Mouse (Mus musculus): ENCODE measurements at regions not wholly inside any gene's neighbourhood (a gene's known extent, or its start where the extent isn't known, plus 50 kb on each side); places are given as distances from the start of the nearest gene placed in this dataset.

DNA sequence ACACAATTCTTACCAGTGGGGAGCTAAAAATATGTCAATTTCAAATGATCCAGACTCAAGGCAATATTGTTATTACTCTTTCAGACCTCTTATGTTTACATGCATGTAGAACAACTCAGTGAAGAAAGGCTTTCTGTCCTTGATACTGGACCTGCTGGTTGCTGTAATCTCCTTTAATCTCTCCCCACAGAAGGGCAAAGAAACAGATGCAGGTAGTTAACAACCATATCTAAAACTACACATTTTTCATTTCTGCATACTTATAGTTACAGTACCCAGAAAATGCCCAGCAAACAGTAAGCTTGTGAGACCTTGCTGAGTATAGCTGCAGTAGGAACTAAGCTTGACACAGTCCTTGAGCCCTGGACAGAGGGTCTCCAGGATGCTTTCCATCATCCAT, 585.1 kb upstream of the Stxbp6 start:
- H3K36me3 ChIP-seq (replicated peaks; ENCODE audit: control insufficient read depth, insufficient read depth, low read length) = no peaks in the 10 kb centered on the region
- no peak for TF ChIP-seq CTCF (IDR thresholded peaks at IDR 0.05; ENCODE audit: low read depth)
- no peak for TF ChIP-seq EP300 (IDR thresholded peaks at IDR 0.05; ENCODE audit: low read depth)
- DNase-seq (ENCODE audit: low spot score) = no peak
- no peaks in the 10 kb centered on the region for H3K9me3 ChIP-seq (replicated peaks; ENCODE audit: control insufficient read depth, low read length)
- no peaks in the 10 kb centered on the region for H3K27me3 ChIP-seq (ENCODE audit: control insufficient read depth, insufficient read depth, low read length)
- no peak overlapping the region for H3K9ac ChIP-seq (replicated peaks; ENCODE audit: low read depth, low read length)
- no peaks in the 10 kb centered on the region for H3K4me1 ChIP-seq (ENCODE audit: control insufficient read depth, insufficient read depth)
- no peak overlapping the region for H3K4me3 ChIP-seq (ENCODE audit: low read depth, low read length)
- no peak overlapping the region for H3K4me2 ChIP-seq (ENCODE audit: low read depth, low read length)
- ATAC-seq (ENCODE audit: insufficient read depth, low read depth) = no peak
- no peak overlapping the region for H3K27ac ChIP-seq (ENCODE audit: low read depth)

DNA sequence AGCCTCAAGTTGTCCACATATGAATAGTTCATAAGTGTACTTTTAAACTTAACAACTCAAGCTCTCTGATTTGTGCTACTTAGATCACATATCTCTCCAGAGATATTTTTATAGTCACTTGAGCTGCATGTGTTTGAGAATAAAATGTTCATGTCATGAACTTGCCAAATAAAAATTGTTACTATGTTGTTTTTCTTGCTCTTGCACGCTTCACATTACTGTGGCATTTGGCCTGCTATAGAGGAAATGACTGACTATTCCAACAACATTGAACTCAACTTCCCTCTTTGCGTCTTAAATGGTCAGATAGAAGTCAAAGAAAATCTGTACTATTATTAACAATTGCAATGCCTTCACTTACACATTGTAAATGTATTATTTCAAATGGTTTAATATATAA, 582.1 kb upstream of the Stxbp6 start:
- ATAC-seq (ENCODE audit: insufficient read depth, low read depth) = no peak
- Histone ChIP-seq H3K4me2 (ENCODE audit: low read depth, low read length) (no peak overlapping the region), H3K36me3 (replicated peaks; ENCODE audit: control insufficient read depth, insufficient read depth, low read length) (no peaks in the 10 kb centered on the region), H3K27me3 (ENCODE audit: control insufficient read depth, insufficient read depth, low read length) (no peaks in the 10 kb centered on the region), H3K9me3 (replicated peaks; ENCODE audit: control insufficient read depth, low read length) (no peaks in the 10 kb centered on the region), H3K9ac (replicated peaks; ENCODE audit: low read depth, low read length) (no peak overlapping the region), H3K4me1 (ENCODE audit: control insufficient read depth, insufficient read depth) (no peaks in the 10 kb centered on the region), H3K27ac (ENCODE audit: low read depth) (no peak overlapping the region), H3K4me3 (ENCODE audit: low read depth, low read length) (no peak overlapping the region)
- 53% methylated on average over 2 of the region's 2 CpGs for WGBS
- no peak for DNase-seq (ENCODE audit: low spot score)
- TF ChIP-seq EP300 (IDR thresholded peaks at IDR 0.05; ENCODE audit: low read depth) = no peak
- TF ChIP-seq CTCF (IDR thresholded peaks at IDR 0.05; ENCODE audit: low read depth) = no peak

- no peaks in the 10 kb centered on the region for H3K27me3 ChIP-seq (ENCODE audit: control insufficient read depth, insufficient read depth, low read length)
- ATAC-seq (ENCODE audit: insufficient read depth, low read depth) = no peak
- no peaks in the 10 kb centered on the region for H3K4me1 ChIP-seq (ENCODE audit: control insufficient read depth, insufficient read depth)
- no peak overlapping the region for H3K4me3 ChIP-seq (ENCODE audit: low read depth, low read length)
- no peak for DNase-seq (ENCODE audit: low spot score)
- no peak overlapping the region for H3K4me2 ChIP-seq (ENCODE audit: low read depth, low read length)
- H3K9ac ChIP-seq (replicated peaks; ENCODE audit: low read depth, low read length) = no peak overlapping the region
- H3K27ac ChIP-seq (ENCODE audit: low read depth) = no peak overlapping the region
- H3K36me3 ChIP-seq (replicated peaks; ENCODE audit: control insufficient read depth, insufficient read depth, low read length) = no peaks in the 10 kb centered on the region
- WGBS = 75% methylated on average over 4 of the region's 4 CpGs
- H3K9me3 ChIP-seq (replicated peaks; ENCODE audit: control insufficient read depth, low read length) = no peaks in the 10 kb centered on the region
- TF ChIP-seq EP300 (IDR thresholded peaks at IDR 0.05; ENCODE audit: low read depth) (no peak), CTCF (IDR thresholded peaks at IDR 0.05; ENCODE audit: low read depth) (no peak)
These were observed 574.1 kb upstream of the Stxbp6 start for GRCm38 (mm10) chr12:45648654-45649053.

DNA sequence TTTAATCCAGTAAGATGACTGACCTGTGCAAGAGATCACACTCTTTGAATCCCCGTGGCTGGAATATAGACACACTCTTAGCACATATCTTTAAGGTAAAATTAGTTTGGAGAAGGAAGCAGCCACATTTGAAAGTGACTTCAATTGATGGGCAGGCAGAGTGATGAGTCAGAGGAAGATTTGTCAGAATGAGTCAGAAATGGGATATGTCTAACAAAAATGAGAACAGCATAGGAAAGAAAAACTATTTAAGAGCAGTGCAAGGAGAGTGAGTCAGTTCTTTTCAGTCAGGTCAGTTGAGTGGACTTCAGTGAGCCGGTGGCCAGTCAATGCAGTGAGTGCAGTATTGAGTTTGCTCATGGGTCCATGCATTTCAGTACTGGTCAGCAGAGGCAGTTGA, 569.7 kb upstream of the Stxbp6 start:
- TF ChIP-seq CTCF (IDR thresholded peaks at IDR 0.05; ENCODE audit: low read depth) (no peak), EP300 (IDR thresholded peaks at IDR 0.05; ENCODE audit: low read depth) (no peak)
- H3K27ac ChIP-seq (ENCODE audit: low read depth) = no peak overlapping the region
- H3K27me3 ChIP-seq (ENCODE audit: control insufficient read depth, insufficient read depth, low read length) = no peaks in the 10 kb centered on the region
- H3K4me3 ChIP-seq (ENCODE audit: low read depth, low read length) = no peak overlapping the region
- DNase-seq (ENCODE audit: low spot score) = no peak
- H3K9me3 ChIP-seq (replicated peaks; ENCODE audit: control insufficient read depth, low read length) = no peaks in the 10 kb centered on the region
- no peak overlapping the region for H3K4me2 ChIP-seq (ENCODE audit: low read depth, low read length)
- no peak overlapping the region for H3K9ac ChIP-seq (replicated peaks; ENCODE audit: low read depth, low read length)
- no peaks in the 10 kb centered on the region for H3K4me1 ChIP-seq (ENCODE audit: control insufficient read depth, insufficient read depth)
- H3K36me3 ChIP-seq (replicated peaks; ENCODE audit: control insufficient read depth, insufficient read depth, low read length) = no peaks in the 10 kb centered on the region
- WGBS = 64% methylated on average over 2 of the region's 2 CpGs
- no peak for ATAC-seq (ENCODE audit: insufficient read depth, low read depth)

DNA sequence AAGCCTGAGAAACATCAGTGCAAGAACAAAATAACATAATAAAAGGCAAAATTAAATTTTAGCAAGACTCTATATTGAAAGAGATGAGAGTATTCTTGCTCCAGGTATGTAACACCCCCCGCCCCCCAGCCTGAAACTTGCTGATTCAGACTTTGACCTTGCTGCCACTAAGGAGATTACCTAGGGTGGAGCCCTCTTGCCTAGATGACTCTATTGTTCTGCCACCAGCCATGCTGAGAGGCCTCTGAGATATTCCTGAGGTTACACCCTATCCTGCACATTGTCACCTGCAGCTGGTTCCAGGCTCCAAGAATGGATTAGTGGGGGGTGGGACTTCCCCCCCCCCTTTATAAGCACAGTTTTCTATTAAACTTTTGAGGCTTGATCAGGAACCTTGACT, 548.3 kb upstream of the Stxbp6 start:
- Histone ChIP-seq H3K4me3 (ENCODE audit: low read depth, low read length) (no peak overlapping the region), H3K4me1 (ENCODE audit: control insufficient read depth, insufficient read depth) (no peaks in the 10 kb centered on the region), H3K27me3 (ENCODE audit: control insufficient read depth, insufficient read depth, low read length) (no peaks in the 10 kb centered on the region), H3K9ac (replicated peaks; ENCODE audit: low read depth, low read length) (no peak overlapping the region), H3K36me3 (replicated peaks; ENCODE audit: control insufficient read depth, insufficient read depth, low read length) (no peaks in the 10 kb centered on the region), H3K4me2 (ENCODE audit: low read depth, low read length) (no peak overlapping the region), H3K27ac (ENCODE audit: low read depth) (no peak overlapping the region), H3K9me3 (replicated peaks; ENCODE audit: control insufficient read depth, low read length) (no peaks in the 10 kb centered on the region)
- TF ChIP-seq CTCF (IDR thresholded peaks at IDR 0.05; ENCODE audit: low read depth) (no peak), EP300 (IDR thresholded peaks at IDR 0.05; ENCODE audit: low read depth) (no peak)
- WGBS = 67% methylated on average over 1 of the region's 1 CpGs
- DNase-seq (ENCODE audit: low spot score) (no peak), ATAC-seq (ENCODE audit: insufficient read depth, low read depth) (no peak)

DNA sequence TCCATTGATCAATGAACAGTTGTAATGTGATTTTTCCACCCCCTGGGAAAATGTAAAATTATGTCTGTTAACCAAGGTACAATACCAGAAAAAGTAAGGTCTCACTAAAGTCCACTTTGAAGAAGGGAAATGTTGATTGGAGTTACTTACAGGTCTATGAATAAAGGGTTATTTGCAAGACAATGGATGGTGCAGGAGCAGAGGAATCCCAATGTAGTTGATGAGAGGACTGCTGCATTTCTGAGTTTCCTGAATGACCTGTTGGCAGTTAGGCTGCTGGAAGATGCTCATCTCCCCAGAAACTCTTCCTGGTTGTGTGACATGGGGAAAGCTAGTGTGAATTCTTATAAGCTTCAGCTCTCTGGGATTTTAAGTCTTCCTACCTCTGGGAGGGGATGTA, 545.5 kb upstream of the Stxbp6 start:
- no peak for TF ChIP-seq EP300 (IDR thresholded peaks at IDR 0.05; ENCODE audit: low read depth)
- no peak for TF ChIP-seq CTCF (IDR thresholded peaks at IDR 0.05; ENCODE audit: low read depth)
- H3K4me3 ChIP-seq (ENCODE audit: low read depth, low read length) = no peak overlapping the region
- H3K9ac ChIP-seq (replicated peaks; ENCODE audit: low read depth, low read length) = no peak overlapping the region
- H3K27me3 ChIP-seq (ENCODE audit: control insufficient read depth, insufficient read depth, low read length) = no peaks in the 10 kb centered on the region
- no peaks in the 10 kb centered on the region for H3K36me3 ChIP-seq (replicated peaks; ENCODE audit: control insufficient read depth, insufficient read depth, low read length)
- no peak for DNase-seq (ENCODE audit: low spot score)
- no peak overlapping the region for H3K27ac ChIP-seq (ENCODE audit: low read depth)
- H3K9me3 ChIP-seq (replicated peaks; ENCODE audit: control insufficient read depth, low read length) = no peaks in the 10 kb centered on the region
- no peak overlapping the region for H3K4me2 ChIP-seq (ENCODE audit: low read depth, low read length)
- H3K4me1 ChIP-seq (ENCODE audit: control insufficient read depth, insufficient read depth) = no peaks in the 10 kb centered on the region
- no peak for ATAC-seq (ENCODE audit: insufficient read depth, low read depth)
